Mouse (Mus musculus) midbrain, embryonic 13.5 days (tissue): ENCODE results near the gene Mapk14. TPM values are rescaled to one million over a fixed set of nuclear protein-coding genes. Genes with fewer than 3 reads are reported as not detected.

Experiments
- ATAC-seq: fragments of 200-750 bp; cut with Nextera tagmentation; 2 replicates; pipeline ENCODE4 v1.8.0; 2017; ENCODE audit warnings: mild to moderate bottlenecking, moderate TSS enrichment, moderate library complexity
- H3K27ac ChIP-seq: fragments of 300-500 bp; sonication (generic); 2 replicates; pipeline ENCODE4 v1.5.1; 2015; ENCODE audit warnings: inconsistent platforms, mild to moderate bottlenecking, moderate library complexity
- H3K27me3 ChIP-seq: fragments of 300-500 bp; sonication (generic); 2 replicates; pipeline ENCODE4 v1.6.1; 2015; ENCODE audit warnings: mild to moderate bottlenecking, inconsistent platforms
- H3K36me3 ChIP-seq: fragments of 300-500 bp; sonication (generic); 2 replicates; pipeline ENCODE4 v1.6.1; 2015; ENCODE audit warnings: mild to moderate bottlenecking, inconsistent platforms
- H3K4me1 ChIP-seq: fragments of 300-500 bp; sonication (generic); replicated peaks from 2 replicates; pipeline ENCODE4 v1.6.1; 2015; ENCODE audit warnings: inconsistent platforms
- H3K4me2 ChIP-seq: fragments of 300-500 bp; sonication (generic); replicated peaks from 2 replicates; pipeline ENCODE4 v1.6.1; 2015; ENCODE audit warnings: moderate library complexity, mild to moderate bottlenecking, inconsistent platforms
- H3K4me3 ChIP-seq: fragments of 300-500 bp; sonication (generic); replicated peaks from 2 replicates; pipeline ENCODE4 v1.5.1; 2015; ENCODE audit warnings: mild to moderate bottlenecking, inconsistent platforms
- H3K9ac ChIP-seq: fragments of 300-500 bp; sonication (generic); replicated peaks from 2 replicates; pipeline ENCODE4 v1.6.1; 2015; ENCODE audit warnings: mild to moderate bottlenecking, inconsistent platforms
- H3K9me3 ChIP-seq: fragments of 300-500 bp; sonication (generic); 2 replicates; pipeline ENCODE4 v1.6.1; 2016; ENCODE audit warnings: mild to moderate bottlenecking, inconsistent platforms
- WGBS: fragments of 180-500 bp; shearing (Covaris S2); methylation state at CpG from one replicate; pipeline ENCODE4 v1.1.7; 2015; 5-methylcytosine and 5-hydroxymethylcytosine counted together
- polyA plus RNA-seq: library from polyadenylated mRNA; unstranded; fragments of >200 nt; fragmentation: Nextera tagmentation; extraction: Ambion mirVana; gene quantifications from 2 replicates; pipeline ENCODE4 v1.2.1, GENCODE M21; 2015

Mapk14 gene
- 23.3 and 27.0 TPM in 2 replicates for polyA plus RNA-seq

GRCm38 (mm10) chr17:28690776-28691686 is at the start of gene Mapk14:
TSS of gene Mapk14 (plus strand) at chr17:28691329.
- under 1% methylated on average over 85 of the region's 86 CpGs for WGBS
- peak within 1 kb of the TSS; percentile 74 for H3K4me3 ChIP-seq
- H3K27ac ChIP-seq = peak within 1 kb of the TSS; percentile 97
- peaks cover 16% of the 10 kb centered on the region for H3K27me3 ChIP-seq
- peak; percentile 96 for ATAC-seq
- H3K9ac ChIP-seq = peak within 1 kb of the TSS; percentile 91
- no peaks in the 10 kb centered on the region for H3K9me3 ChIP-seq
- H3K4me2 ChIP-seq = peak within 1 kb of the TSS; percentile 76
- H3K36me3 ChIP-seq = no peaks in the 10 kb centered on the region
- peaks cover 32% of the 10 kb centered on the region for H3K4me1 ChIP-seq

- Histone ChIP-seq H3K4me2 (no peak overlapping the region), H3K27me3 (no peaks in the 10 kb centered on the region), H3K27ac (no peak overlapping the region), H3K9ac (no peak overlapping the region), H3K36me3 (no peaks in the 10 kb centered on the region), H3K4me1 (no peaks in the 10 kb centered on the region), H3K9me3 (no peaks in the 10 kb centered on the region), H3K4me3 (no peak overlapping the region)
- WGBS = 31% methylated on average over 3 of the region's 3 CpGs
- no peak for ATAC-seq
Observed at GRCm38 (mm10) chr17:28643697-28644096, 47.4 kb upstream of the Mapk14 start.

GRCm38 (mm10) chr17:28644112-28644511 is 47.0 kb upstream of the Mapk14 start:
- H3K4me2 ChIP-seq = no peak overlapping the region
- WGBS = 58% methylated on average over 4 of the region's 4 CpGs
- no peaks in the 10 kb centered on the region for H3K36me3 ChIP-seq
- no peak overlapping the region for H3K9ac ChIP-seq
- ATAC-seq = no peak
- H3K9me3 ChIP-seq = no peaks in the 10 kb centered on the region
- no peaks in the 10 kb centered on the region for H3K27me3 ChIP-seq
- H3K4me1 ChIP-seq = no peaks in the 10 kb centered on the region
- H3K27ac ChIP-seq = no peak overlapping the region
- H3K4me3 ChIP-seq = no peak overlapping the region

GRCm38 (mm10) chr17:28646221-28646620 is 44.9 kb upstream of the Mapk14 start:
- H3K9me3 ChIP-seq = no peaks in the 10 kb centered on the region
- no peak for ATAC-seq

GRCm38 (mm10) chr17:28648607-28649370 is 42.3 kb upstream of the Mapk14 start:
- Histone ChIP-seq H3K27ac (no peak overlapping the region), H3K4me1 (no peaks in the 10 kb centered on the region), H3K9me3 (no peaks in the 10 kb centered on the region), H3K9ac (no peak overlapping the region), H3K4me2 (no peak overlapping the region), H3K4me3 (no peak overlapping the region), H3K27me3 (no peaks in the 10 kb centered on the region), H3K36me3 (no peaks in the 10 kb centered on the region)
- no peak for ATAC-seq
- 50% methylated on average over 6 of the region's 6 CpGs for WGBS

More at GRCm38 (mm10) chr17:28646221-28646620, 44.9 kb upstream of the Mapk14 start:
- no peak overlapping the region for H3K4me3 ChIP-seq
- no peak overlapping the region for H3K4me2 ChIP-seq
- no peaks in the 10 kb centered on the region for H3K4me1 ChIP-seq
- H3K27ac ChIP-seq = no peak overlapping the region
- H3K27me3 ChIP-seq = no peaks in the 10 kb centered on the region
- WGBS = 76% methylated on average over 3 of the region's 3 CpGs
- no peak overlapping the region for H3K9ac ChIP-seq
- H3K36me3 ChIP-seq = no peaks in the 10 kb centered on the region

GRCm38 (mm10) chr17:28650268-28650667 is 40.9 kb upstream of the Mapk14 start:
- H3K36me3 ChIP-seq = no peaks in the 10 kb centered on the region
- no peak for ATAC-seq
- WGBS = 76% methylated on average over 3 of the region's 3 CpGs

GRCm38 (mm10) chr17:28657936-28658335 is 33.2 kb upstream of the Mapk14 start:
- Histone ChIP-seq H3K4me3 (no peak overlapping the region), H3K4me2 (no peak overlapping the region), H3K4me1 (peaks cover 9% of the 10 kb centered on the region; the same call in 1 of the 2 replicates), H3K9ac (no peak overlapping the region), H3K27me3 (no peaks in the 10 kb centered on the region), H3K36me3 (no peaks in the 10 kb centered on the region), H3K9me3 (no peaks in the 10 kb centered on the region), H3K27ac (peak overlapping the region; percentile 68)
- ATAC-seq = peak; percentile 95
- 29% methylated on average over 4 of the region's 4 CpGs for WGBS

More at GRCm38 (mm10) chr17:28650268-28650667, 40.9 kb upstream of the Mapk14 start:
- Histone ChIP-seq H3K27me3 (no peaks in the 10 kb centered on the region), H3K4me3 (no peak overlapping the region), H3K9me3 (no peaks in the 10 kb centered on the region), H3K4me2 (no peak overlapping the region), H3K27ac (no peak overlapping the region), H3K4me1 (no peaks in the 10 kb centered on the region), H3K9ac (no peak overlapping the region)

GRCm38 (mm10) chr17:28659564-28659963 is 31.6 kb upstream of the Mapk14 start:
- Histone ChIP-seq H3K36me3 (no peaks in the 10 kb centered on the region), H3K4me1 (peaks cover 9% of the 10 kb centered on the region; the same call in 1 of the 2 replicates), H3K27ac (no peak overlapping the region), H3K27me3 (no peaks in the 10 kb centered on the region), H3K4me2 (no peak overlapping the region), H3K4me3 (no peak overlapping the region), H3K9me3 (no peaks in the 10 kb centered on the region), H3K9ac (no peak overlapping the region)
- 55% methylated on average over 6 of the region's 6 CpGs for WGBS
- no peak for ATAC-seq

- WGBS = 65% methylated on average over 13 of the region's 13 CpGs
- Histone ChIP-seq H3K4me2 (no peak overlapping the region), H3K36me3 (no peaks in the 10 kb centered on the region), H3K27ac (no peak overlapping the region), H3K9me3 (no peaks in the 10 kb centered on the region), H3K27me3 (no peaks in the 10 kb centered on the region), H3K4me1 (no peaks in the 10 kb centered on the region), H3K4me3 (no peak overlapping the region), H3K9ac (no peak overlapping the region)
- ATAC-seq = no peak
Observed at GRCm38 (mm10) chr17:28682311-28683084, 8.6 kb upstream of the Mapk14 start.

GRCm38 (mm10) chr17:28683601-28684000 is 7.5 kb upstream of the Mapk14 start:
- WGBS = 61% methylated on average over 1 of the region's 1 CpGs
- Histone ChIP-seq H3K4me1 (no peaks in the 10 kb centered on the region), H3K4me3 (no peak overlapping the region), H3K36me3 (no peaks in the 10 kb centered on the region), H3K9ac (no peak overlapping the region), H3K9me3 (no peaks in the 10 kb centered on the region), H3K27ac (no peak overlapping the region), H3K4me2 (no peak overlapping the region), H3K27me3 (peaks cover 5% of the 10 kb centered on the region)
- ATAC-seq = no peak

GRCm38 (mm10) chr17:28684631-28685030 is 6.5 kb upstream of the Mapk14 start:
- Histone ChIP-seq H3K9ac (no peak overlapping the region), H3K27ac (no peak overlapping the region), H3K27me3 (peaks cover 13% of the 10 kb centered on the region), H3K4me2 (no peak overlapping the region), H3K9me3 (no peaks in the 10 kb centered on the region), H3K4me3 (no peak overlapping the region), H3K36me3 (no peaks in the 10 kb centered on the region), H3K4me1 (peaks cover 5% of the 10 kb centered on the region)
- WGBS = 50% methylated on average over 19 of the region's 19 CpGs
- ATAC-seq = no peak
